Mouse (Mus musculus) bone marrow macrophage, adult 2 months (primary cell): Measurements from ENCODE around the gene Nav2.

Experiments
- CTCF ChIP-seq: IDR thresholded peaks from 2 replicates; pipeline ENCODE4 v1.5.1; 2012; ENCODE audit warnings: low read depth, mild to moderate bottlenecking, low read length, moderate library complexity
- POLR2A ChIP-seq: IDR thresholded peaks from 2 replicates; pipeline ENCODE4 v1.6.1; 2012; ENCODE audit warnings: mild to moderate bottlenecking, low read depth, low read length, borderline replicate concordance

DNA sequence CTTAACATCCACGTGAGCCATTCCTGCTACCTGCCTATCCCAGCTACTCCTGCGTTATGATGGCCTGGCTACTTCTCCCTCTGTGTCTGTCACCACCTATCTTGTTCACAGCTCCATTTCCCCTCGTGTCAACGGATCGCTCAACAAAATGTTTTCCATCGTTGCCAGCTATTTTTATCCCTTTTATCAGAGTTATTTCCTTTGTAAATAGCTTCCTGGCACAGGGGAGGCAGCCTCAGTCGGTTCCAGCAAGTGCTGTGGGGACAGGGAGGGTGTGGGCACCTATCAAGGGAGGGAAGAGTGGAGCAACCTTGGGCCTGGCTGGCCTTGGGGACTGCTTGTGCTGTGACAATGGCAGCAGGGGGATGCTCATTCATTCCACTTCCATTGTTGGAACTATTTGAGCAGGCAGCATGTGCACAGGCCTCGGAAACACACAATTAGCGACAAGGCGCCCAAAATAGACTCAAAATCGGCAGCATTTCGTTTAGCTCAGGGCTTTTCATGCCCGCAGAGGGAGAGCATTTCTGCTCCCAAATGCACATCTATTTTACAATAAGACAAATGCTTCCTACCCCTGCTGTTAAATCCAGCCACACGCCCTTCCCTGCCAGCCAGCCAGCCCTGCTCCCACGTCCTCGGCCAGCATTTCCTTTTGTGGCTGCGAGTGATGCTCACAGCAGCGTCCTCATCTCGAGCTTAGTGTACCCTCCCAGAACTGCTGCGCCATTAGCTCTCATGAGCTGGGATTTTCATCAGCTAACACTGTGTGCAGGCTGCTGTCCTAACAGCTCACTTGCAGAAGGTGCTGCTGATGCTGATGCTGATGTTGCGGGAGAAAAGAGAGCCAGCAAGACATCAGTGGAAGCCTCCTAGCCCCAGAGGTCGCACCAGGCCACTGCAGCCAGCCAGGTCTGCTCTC lies 237.5 kb downstream of the Nav2 start:
- TF ChIP-seq CTCF: no peak
- TF ChIP-seq POLR2A: no peak
